Mouse (Mus musculus) myocyte (in vitro differentiated cells): ENCODE measurements at regions not wholly inside any gene's neighbourhood (a gene's known extent, or its start where the extent isn't known, plus 50 kb on each side); places are given as distances from the start of the nearest gene placed in this dataset.

Experiments
- E2F4 ChIP-seq: IDR thresholded peaks from one replicate; pipeline ENCODE4 v1.6.1; 2011; ENCODE audit warnings: mild to moderate bottlenecking, control low read depth, moderate library complexity; ENCODE audit not compliant: insufficient read depth
- MYOD1 ChIP-seq, 3 experiments: IDR thresholded peaks; one replicate each; pipeline ENCODE4 v1.6.1; 2011; ENCODE audit warnings: control low read depth in 2 of 3, low read depth in 2 of 3, mild to moderate bottlenecking in 2 of 3, moderate library complexity in 1 of 3; ENCODE audit not compliant: insufficient read length in 2 of 3, control insufficient read depth in 1 of 3
- MYOG ChIP-seq, 3 experiments: IDR thresholded peaks; one replicate each; pipeline ENCODE4 v1.6.1; 2011; ENCODE audit warnings: control low read depth in 2 of 3, low read depth in 2 of 3, mild to moderate bottlenecking in 2 of 3; ENCODE audit not compliant: insufficient read length in 2 of 3, control insufficient read depth in 1 of 3, insufficient read depth in 1 of 3
- POLR2A ChIP-seq: IDR thresholded peaks from one replicate; pipeline ENCODE4 v1.6.1; 2011; ENCODE audit warnings: low read depth, mild to moderate bottlenecking, control low read depth, moderate library complexity; ENCODE audit not compliant: insufficient read length
- POLR2AphosphoS2 ChIP-seq: IDR thresholded peaks from one replicate; pipeline ENCODE4 v1.6.1; 2011; ENCODE audit warnings: low read depth, control low read depth; ENCODE audit not compliant: insufficient read length
- SRF ChIP-seq: IDR thresholded peaks from one replicate; pipeline ENCODE4 v1.6.1; 2011; ENCODE audit warnings: low read depth; ENCODE audit not compliant: control insufficient read depth, insufficient read length

DNA sequence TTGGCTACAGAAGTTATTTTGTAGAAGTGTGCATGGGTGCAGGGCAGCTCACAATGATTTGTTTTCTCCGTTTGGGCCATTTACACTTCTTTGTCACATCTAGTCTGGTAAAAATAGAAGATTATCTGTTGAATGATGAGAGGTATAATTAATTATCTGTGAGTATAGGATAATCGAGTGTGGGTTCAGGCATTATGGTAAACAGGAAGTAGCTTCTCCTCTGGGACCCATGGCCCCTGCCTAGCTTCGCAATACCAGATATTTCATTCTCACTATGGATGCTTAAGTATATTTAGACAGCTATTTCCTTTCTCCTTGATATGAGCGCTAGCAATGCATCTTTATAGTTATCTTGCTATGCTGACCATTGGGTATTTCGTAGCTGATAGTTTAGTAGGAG, 1373.7 kb upstream of the Pcdh20 start:
- TF ChIP-seq POLR2A (no peak), MYOG (IDR thresholded peaks at IDR 0.05; ENCODE audit: control insufficient read depth in 1 of 3, insufficient read depth in 1 of 3, insufficient read length in 2 of 3, low read depth in 2 of 3) (no peak), SRF (no peak), POLR2AphosphoS2 (no peak), E2F4 (no peak), MYOD1 (IDR thresholded peaks at IDR 0.05; ENCODE audit: control insufficient read depth in 1 of 3, insufficient read length in 2 of 3, low read depth in 2 of 3) (no peak)
